In the genomic region with DNA sequence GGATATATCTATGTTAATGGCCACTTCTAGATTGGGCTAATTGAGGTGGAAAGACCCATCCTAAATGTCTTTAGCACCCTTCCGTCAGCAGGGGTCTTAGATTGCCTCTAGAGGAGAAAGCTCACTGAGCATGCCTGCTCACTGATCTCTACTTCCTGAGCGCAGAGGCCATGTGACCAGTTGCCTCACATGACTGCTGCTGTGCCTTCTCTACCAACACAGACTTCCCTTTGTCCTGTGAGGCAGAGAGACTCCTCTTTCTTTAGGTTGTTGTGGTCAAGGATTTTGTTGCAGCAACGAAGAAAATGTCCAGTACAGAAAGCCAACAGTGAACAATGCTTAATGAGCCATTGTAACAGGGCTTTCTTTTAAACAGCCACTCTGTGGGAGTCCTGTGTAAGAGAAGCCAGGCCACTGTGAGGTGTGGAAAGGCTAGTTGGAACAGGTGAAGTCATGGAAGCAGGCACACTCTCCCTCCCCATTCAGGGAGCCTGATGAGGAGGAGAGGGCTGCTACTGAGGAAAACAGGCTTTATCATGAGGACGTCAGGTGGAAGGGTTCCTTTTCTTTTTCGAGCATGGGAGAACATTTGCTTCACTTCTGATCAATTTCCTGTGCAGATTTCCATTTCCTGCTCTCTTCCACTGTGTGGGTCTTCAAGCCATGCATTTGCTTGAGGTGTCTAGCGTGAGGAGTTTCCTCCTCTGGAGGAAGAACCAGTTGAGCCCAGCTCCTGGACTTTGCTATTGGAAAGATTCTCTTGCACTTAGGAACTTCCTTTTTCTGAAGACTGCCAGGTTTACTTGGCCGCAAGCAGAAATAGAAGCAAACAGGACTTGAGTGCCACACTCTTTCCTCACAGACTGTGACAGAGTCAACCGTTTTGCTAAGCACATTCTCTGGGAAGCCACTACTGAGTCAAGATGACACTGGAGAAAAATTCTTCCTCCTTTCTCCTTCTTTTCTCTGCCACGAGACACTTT, we compare ENCODE assay signal across 17 mouse cellular contexts.
DNase-seq lines count a peak whose midpoint lies in the region; ATAC-seq and TF ChIP-seq lines count a peak whose summit lies in the region.
"Had no signal": no experiment of that assay in that cellular context is flagged by ENCODE, and none has a peak within 500 bp of the region (broad histone marks: within the 10 kb centered on the region; RNA-seq: fewer than 3 reads in every experiment).

No protein-coding gene starts in this region.

- 0 out of 2 replicates have a peak, but pooled peaks have one; percentile 41 for ATAC-seq in liver, embryonic 16.5 days (ENCODE audit: low read depth)
- no peak for ATAC-seq in liver, embryonic 11.5 days (replicated peaks; ENCODE audit: low FRiP score)
- peak; percentile 48 for ATAC-seq in Patski
- ATAC-seq: intestine, postnatal 0 days had no signal

- POLR2A ChIA-PET in Patski (lab: Charles Lee), result no interaction called here

- H3K9me3 ChIP-seq in liver, embryonic 16.5 days (replicated peaks; ENCODE audit: control insufficient read depth, low read length), result no peaks in the 10 kb centered on the region
- no peaks in the 10 kb centered on the region for H3K9me3 ChIP-seq in liver, embryonic 11.5 days (ENCODE audit: control insufficient read depth, low read length)
- peaks cover 27% of the 10 kb centered on the region for H3K9me3 ChIP-seq in megakaryocyte, embryonic 14.5 days
- H3K9me3 ChIP-seq: embryonic facial prominence, embryonic 13.5 days; hindbrain, embryonic 13.5 days; limb, embryonic 15.5 days; lung, embryonic 15.5 days; midbrain, embryonic 12.5 days had no signal

- 36% methylated on average over 9 of the region's 9 CpGs for WGBS in liver, embryonic 16.5 days (ENCODE audit: insufficient replicate concordance)
- WGBS in liver, embryonic 11.5 days, result 65% methylated on average over 9 of the region's 9 CpGs

- no peak overlapping the region for H3K27ac ChIP-seq in liver, embryonic 16.5 days (ENCODE audit: low read length)
- H3K27ac ChIP-seq in liver, embryonic 11.5 days (ENCODE audit: low read depth, low read length), result no peak overlapping the region
- H3K27ac ChIP-seq: embryonic facial prominence, embryonic 13.5 days; hindbrain, embryonic 13.5 days; limb, embryonic 15.5 days; lung, embryonic 15.5 days; midbrain, embryonic 12.5 days had no signal

- no peaks in the 10 kb centered on the region for H3K4me1 ChIP-seq in liver, embryonic 16.5 days (ENCODE audit: control insufficient read depth, low read depth, low read length)
- H3K4me1 ChIP-seq in liver, embryonic 11.5 days (replicated peaks; ENCODE audit: control insufficient read depth, insufficient read depth, low read length), result no peaks in the 10 kb centered on the region
- H3K4me1 ChIP-seq in megakaryocyte, embryonic 14.5 days, result no peaks in the 10 kb centered on the region; the same call in 1 of the 2 replicates
- H3K4me1 ChIP-seq: embryonic facial prominence, embryonic 13.5 days; hindbrain, embryonic 13.5 days; limb, embryonic 15.5 days; lung, embryonic 15.5 days had no signal

- no peak overlapping the region for H3ac ChIP-seq in C2C12 (ENCODE audit: control insufficient read depth, insufficient read length, low read depth)

- no peaks in the 10 kb centered on the region for H3K27me3 ChIP-seq in liver, embryonic 16.5 days (ENCODE audit: control insufficient read depth, insufficient read depth, low read depth, low read length)
- no peaks in the 10 kb centered on the region for H3K27me3 ChIP-seq in liver, embryonic 11.5 days (replicated peaks; ENCODE audit: control insufficient read depth, insufficient read depth, low read length)
- no peaks in the 10 kb centered on the region for H3K27me3 ChIP-seq in C2C12 (ENCODE audit: control insufficient read depth, insufficient read depth, insufficient read length)
- no peaks in the 10 kb centered on the region for H3K27me3 ChIP-seq in Patski
- H3K27me3 ChIP-seq in megakaryocyte, embryonic 14.5 days (replicated peaks), result no peaks in the 10 kb centered on the region
- H3K27me3 ChIP-seq: embryonic facial prominence, embryonic 13.5 days; limb, embryonic 15.5 days; lung, embryonic 15.5 days had no signal

- no peak for DNase-seq in liver, embryonic 11.5 days (ENCODE audit: low spot score)
- DNase-seq in Patski (ENCODE audit: low read depth, low spot score), result no peak
- no peak for DNase-seq in layer of hippocampus, adult 8-10 months (ENCODE audit: low spot score in 2 of 2)
- no peak for DNase-seq in cerebellum, adult 11 months
- DNase-seq: cerebellum, adult 18-20 months; gastrocnemius, postnatal 36 days; layer of hippocampus, adult 9-11 months; right cerebral cortex, postnatal 25 days had no signal

- H3K4me3 ChIP-seq in liver, embryonic 16.5 days (ENCODE audit: low read depth, low read length), result no peak overlapping the region
- no peak overlapping the region for H3K4me3 ChIP-seq in liver, embryonic 11.5 days (ENCODE audit: low read depth, low read length)
- H3K4me3 ChIP-seq in C2C12 (ENCODE audit: insufficient read depth, poor library complexity, severe bottlenecking), result no peak overlapping the region
- peak overlapping the region; percentile 50 for H3K4me3 ChIP-seq in megakaryocyte, embryonic 14.5 days (replicated peaks)
- H3K4me3 ChIP-seq: embryonic facial prominence, embryonic 13.5 days; hindbrain, embryonic 13.5 days; limb, embryonic 15.5 days; lung, embryonic 15.5 days; midbrain, embryonic 12.5 days had no signal

- H3K36me3 ChIP-seq in liver, embryonic 16.5 days (ENCODE audit: control insufficient read depth, insufficient read depth), result no peaks in the 10 kb centered on the region
- H3K36me3 ChIP-seq in liver, embryonic 11.5 days (ENCODE audit: control insufficient read depth, insufficient read depth, low read length), result no peaks in the 10 kb centered on the region
- no peaks in the 10 kb centered on the region for H3K36me3 ChIP-seq in C2C12 (ENCODE audit: control insufficient read depth, insufficient read depth)
- no peaks in the 10 kb centered on the region for H3K36me3 ChIP-seq in megakaryocyte, embryonic 14.5 days (replicated peaks; ENCODE audit: low read length)
- H3K36me3 ChIP-seq: embryonic facial prominence, embryonic 13.5 days; hindbrain, embryonic 13.5 days; limb, embryonic 15.5 days; lung, embryonic 15.5 days; midbrain, embryonic 12.5 days had no signal

- no peaks in the 10 kb centered on the region for H3K79me2 ChIP-seq in C2C12 (ENCODE audit: control insufficient read depth, insufficient read depth)

- CTCF ChIA-PET in Patski (lab: Charles Lee), result interaction anchor here (1.0 kb wide), 1 partner anchor 19 kb away, joined by 3 read pairs; no protein-coding TSS in a partner anchor

- H3K4me2 ChIP-seq in liver, embryonic 16.5 days (ENCODE audit: low read depth, low read length), result no peak overlapping the region
- H3K4me2 ChIP-seq in liver, embryonic 11.5 days, result no peak overlapping the region
- H3K4me2 ChIP-seq: embryonic facial prominence, embryonic 13.5 days; hindbrain, embryonic 13.5 days; limb, embryonic 15.5 days; lung, embryonic 15.5 days; midbrain, embryonic 12.5 days had no signal

- TF ChIP-seq CTCF in C2C12 (IDR thresholded peaks at IDR 0.05; ENCODE audit: control insufficient read depth, insufficient read depth, insufficient read length) (no peak), Patski (IDR thresholded peaks at IDR 0.05) (no peak)

- H3K79me3 ChIP-seq in C2C12 (ENCODE audit: low read depth), result no peaks in the 10 kb centered on the region

- in situ Hi-C loops in Patski (cut with MboI; ENCODE audit: low pct_unique_long_range_greater_than_20kb), result no loop called here

- H3K9ac ChIP-seq in liver, embryonic 16.5 days (ENCODE audit: low read depth, low read length), result no peak overlapping the region
- H3K9ac ChIP-seq in liver, embryonic 11.5 days (ENCODE audit: low read depth, low read length), result no peak overlapping the region
- H3K9ac ChIP-seq: embryonic facial prominence, embryonic 13.5 days; hindbrain, embryonic 13.5 days; limb, embryonic 15.5 days; lung, embryonic 15.5 days; midbrain, embryonic 12.5 days had no signal

TF ChIP-seq in C2C12, 6 proteins besides CTCF, POLR2A, EP300 and RAD21:
- TF ChIP-seq MYOG (IDR thresholded peaks at IDR 0.05; ENCODE audit: control insufficient read depth, extremely low read depth, insufficient read length) (no peak), USF1 (IDR thresholded peaks at IDR 0.05; ENCODE audit: low read depth) (peak; percentile 39)
